Mouse (Mus musculus) fibroblast of lung, adult 2 months (primary cell): ENCODE results near the gene Hpcal4.
"Not testable (repeated sequence)": the region's sequence is repeated elsewhere in the genome, so short reads cannot be mapped to it uniquely, and the experiment has no call there.

ENCODE experiments used
- DNase-seq: peaks from one replicate; pipeline ENCODE4 v3.0.0-alpha.2; 2011; ENCODE audit warnings: low read depth

Hpcal4 gene

DNA sequence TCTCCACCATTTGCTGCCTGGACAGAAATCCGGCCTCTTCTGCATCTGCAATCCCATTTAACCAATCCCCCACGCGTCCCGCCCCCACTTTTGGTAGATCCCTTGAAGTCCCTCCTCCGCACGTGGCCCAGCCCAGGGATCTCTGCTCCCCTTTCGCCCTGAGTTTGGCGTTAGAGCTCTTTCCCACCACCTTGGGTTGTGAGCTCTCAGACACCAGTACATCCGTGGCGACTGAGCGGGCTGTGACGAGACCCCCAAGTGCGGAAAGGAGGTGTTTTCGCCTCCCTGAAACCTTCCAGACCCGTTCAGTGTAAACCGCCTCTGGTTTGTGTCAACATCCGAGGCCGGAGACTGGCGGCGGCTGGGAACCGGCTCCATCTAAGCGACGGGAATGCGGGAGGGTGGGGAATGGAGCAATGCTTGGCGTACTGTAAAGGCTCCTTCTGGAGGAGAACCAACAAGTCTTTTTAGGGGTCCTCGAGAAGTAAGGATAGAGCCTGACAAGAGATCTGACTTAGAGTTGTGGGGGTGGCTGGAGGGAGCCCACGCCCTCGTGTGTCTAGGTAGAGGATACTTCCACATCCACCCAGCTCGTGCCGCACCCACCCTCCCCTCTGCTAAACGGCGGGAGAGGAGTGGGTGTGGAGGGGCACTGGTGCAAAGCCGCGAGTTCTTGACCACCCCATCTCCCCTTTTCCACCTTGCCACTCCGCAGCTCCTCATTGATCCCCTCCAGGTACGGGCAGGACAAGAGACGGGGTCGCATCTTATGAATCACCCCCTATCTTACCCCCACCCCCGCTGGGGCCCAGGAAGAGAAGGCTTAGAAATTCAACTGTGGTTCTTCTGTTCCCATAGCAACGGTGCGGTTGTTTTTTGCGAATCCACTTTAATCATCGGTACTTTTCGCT is at the start of gene Hpcal4:
TSS of gene Hpcal4 (plus strand) at position 900 of the 911 bp plus-strand sequence.
- DNase-seq: no peak

DNA sequence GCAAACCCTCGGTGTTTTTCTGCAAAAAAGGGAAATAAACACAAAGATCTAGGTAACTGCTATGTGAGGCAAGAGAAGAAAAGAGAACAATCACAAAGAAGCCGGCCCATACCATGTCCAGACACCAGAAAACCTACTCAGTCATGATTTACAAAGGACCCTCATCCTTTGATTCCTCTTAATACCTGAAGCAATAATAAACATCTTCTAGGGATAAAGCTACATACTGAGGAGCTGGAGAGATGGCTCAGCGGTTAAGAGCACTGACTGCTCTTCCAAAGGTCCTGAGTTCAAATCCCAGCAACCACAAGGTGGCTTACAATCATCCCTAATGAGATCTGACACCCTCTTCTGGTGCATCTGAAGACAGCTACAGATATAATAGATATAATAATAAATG is 45.5 kb upstream of the Hpcal4 start:
- no peak for DNase-seq

DNA sequence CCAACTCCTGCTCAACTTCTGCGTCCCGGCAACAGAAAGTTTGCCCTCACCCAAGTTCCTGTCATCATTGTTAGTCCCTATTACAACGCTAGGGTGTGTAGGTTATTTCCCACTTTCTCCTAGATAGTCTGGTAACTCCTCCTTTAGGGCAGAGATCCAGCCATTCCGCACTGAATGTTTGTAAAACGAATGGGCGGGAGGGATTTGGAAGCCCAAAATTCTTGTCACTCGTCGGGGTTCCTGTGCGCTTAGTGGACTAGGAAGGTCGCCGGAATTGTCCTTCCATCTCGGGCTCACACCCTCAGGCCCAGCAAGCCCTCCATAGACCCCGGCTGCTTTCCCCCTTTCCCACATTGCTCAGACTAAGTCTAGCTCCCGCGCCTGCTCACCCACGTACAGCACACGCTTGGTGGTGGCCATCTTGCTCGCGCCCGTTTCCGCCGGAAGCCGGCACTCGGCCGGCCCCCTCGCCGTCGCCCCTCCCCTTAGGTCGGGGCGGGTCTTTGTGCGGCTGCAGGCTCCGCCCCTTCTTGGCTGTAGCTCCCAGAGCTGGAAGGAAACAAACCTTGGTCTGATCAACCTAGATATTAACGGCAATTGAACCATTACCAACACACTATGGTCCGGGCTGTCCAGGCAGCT is 43.4 kb upstream of the Hpcal4 start, which contains the start of gene Ppie:
TSS of gene Ppie (minus strand) at position 439 of the 642 bp plus-strand sequence.
- peak; percentile 81 for DNase-seq

DNA sequence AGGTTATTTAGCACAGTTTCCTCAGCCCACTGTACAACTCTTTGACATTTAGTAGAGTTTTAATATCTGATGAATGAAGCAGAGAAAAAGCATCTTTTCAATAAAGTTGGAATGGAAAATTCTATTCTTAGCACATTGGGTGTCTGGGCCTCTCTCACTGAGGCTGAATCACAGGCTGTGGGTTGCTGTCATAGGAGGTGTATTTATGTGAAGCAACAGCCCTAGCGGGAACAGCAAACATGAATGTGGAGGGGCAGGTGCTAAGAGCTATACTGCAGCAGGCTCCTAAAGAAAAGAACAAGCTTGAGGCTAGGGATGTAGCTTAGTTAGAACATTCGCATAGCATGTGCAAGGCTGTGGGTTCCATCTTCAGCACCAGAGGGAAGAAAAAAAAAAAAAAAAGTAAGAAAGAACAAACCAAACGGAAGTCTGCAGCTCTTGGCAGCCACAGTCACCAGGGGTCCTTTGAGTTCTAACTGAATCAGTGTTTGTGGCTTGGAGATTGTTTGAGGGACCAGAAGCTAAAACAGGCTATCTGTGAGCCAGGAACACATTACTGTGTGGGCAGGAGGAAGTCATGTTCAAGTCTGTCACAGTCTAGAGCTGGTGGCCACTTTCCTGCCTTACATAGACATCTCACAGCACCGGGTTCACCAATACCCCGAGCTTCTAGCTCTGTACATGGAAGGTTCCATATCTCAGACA is 35.4 kb upstream of the Hpcal4 start:
- DNase-seq: no peak

DNA sequence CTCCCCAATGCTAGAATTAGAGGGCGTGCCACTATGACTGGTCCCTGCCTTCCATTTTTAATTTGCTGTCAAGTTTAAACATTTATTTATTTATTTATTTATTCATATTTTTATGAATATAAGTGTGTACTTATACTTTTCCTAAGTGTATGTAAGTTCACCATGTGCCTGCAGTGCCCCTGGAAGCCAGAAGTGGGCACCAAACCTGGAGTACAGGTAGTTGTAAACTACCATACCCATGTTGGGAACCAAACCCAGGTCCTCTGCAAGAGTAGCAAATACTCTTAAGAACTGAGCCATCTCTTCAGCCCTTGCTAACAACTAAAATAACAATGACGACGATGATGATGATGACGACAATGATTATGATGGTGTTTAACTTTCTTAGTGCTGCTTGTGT is 31.0 kb upstream of the Hpcal4 start:
- no peak for DNase-seq

DNA sequence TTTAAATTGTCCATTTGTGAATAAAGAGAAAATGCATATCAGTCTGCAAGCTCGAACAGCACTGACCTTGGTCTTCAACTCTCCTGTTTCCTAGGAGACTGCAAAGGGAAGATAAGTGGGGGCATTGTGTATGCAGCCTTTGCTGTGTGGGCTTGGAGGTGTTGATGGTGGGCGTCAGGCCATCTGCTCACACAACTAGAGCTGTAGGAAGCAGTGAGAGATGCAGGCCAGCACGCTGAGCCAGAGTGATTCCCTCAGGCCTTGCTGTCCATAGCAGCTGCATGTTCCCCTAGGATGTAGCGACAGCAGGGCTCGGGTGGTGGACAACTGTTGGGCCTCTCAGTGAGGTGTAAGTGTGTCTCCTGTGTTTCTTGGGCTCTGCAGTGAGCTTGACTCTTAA is 30.1 kb upstream of the Hpcal4 start:
- DNase-seq: no peak

DNA sequence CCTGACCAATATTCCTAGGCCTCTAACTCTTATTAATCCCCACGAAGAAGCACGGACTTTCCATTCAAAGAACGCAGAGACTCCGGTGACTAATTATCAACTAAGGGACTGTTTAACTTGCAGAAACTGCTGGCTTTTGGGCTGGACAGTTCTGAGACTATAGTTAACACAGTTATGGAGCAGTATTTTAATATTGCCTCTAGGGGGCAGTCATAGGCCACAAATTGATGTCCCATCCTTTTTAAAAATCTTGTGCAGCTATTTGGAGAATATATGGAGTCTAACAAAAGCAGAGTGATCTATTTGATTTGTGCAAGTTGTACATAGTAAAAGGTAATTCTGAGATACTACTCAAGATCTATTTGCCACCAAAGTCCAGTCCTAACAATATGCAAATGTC is 28.0 kb upstream of the Hpcal4 start:
- DNase-seq: no peak

DNA sequence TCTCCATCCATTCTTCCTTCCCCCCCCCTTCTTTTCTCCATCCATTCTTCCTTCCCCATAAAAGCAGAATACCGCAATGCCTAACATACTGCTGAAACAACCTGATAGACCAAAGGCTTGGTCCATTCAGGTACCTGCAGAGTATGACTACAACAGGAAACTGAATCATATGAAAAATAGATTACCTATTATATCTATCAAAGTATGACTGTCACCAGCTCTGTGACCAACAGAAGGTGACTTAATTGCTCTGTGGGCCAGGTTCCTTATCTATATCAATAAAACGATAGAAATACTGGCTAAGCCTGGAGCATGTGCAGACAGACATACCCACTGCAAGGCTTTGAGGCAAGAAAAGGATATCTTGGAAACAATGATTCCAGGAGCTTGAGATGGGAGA is 27.6 kb upstream of the Hpcal4 start:
- DNase-seq: no peak

DNA sequence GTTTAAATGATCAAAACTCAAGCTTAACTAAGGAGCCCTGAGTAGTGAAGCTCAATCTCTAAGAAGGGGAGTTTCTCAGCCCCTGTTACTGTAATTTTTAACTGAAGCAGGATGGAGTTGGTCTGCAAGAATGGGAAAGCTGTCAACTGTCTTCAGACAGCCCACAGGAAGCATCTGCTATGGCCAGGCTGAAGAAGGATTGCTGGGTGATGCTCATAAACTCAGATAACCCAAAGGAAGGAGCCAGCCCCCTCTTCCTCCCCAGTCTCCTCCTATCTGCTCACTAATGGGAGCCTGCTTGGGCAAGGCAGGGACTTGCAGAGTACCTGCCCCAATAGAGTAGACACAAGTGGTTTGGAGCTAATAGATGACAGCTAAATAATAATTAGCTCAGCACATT is 27.2 kb upstream of the Hpcal4 start:
- no peak for DNase-seq

DNA sequence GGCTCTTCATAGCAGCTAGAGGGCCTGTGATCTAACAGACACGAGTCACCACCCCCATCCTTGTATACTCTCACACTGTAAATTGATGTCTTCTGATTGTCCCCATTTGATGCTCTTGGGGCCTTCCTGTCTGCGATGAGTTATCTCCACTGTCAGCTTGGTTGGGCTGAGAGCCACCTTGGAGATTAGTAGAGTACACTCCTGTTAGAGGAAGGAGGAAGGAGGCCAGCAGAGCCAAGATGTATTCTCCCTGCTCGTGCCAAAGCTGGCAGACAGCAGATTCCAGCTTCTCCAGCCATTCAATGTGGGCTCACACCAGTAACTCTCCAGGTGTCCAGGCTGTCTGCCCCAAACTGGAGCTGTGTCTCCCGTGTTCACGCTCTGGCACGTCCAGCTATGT is 22.5 kb upstream of the Hpcal4 start:
- DNase-seq: no peak

DNA sequence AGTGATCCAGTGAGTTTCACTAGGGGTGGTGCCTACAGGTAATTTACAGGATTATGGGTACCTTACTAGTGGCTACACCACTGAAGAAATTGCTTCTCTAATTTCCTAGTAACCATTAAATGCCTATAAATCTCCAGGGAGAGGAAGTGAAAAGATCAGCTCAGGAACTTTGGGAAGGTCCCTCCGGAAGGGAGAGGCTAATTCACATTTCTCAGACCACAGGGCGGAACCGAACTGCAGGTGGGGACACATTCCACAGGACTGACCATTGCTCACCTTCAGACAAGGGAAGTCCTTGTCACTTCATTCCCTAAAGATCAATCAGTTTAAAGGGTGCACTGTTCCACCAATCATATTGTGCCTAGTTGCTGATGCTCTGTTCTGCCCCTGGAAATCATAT is 21.8 kb upstream of the Hpcal4 start:
- DNase-seq: not testable (repeated sequence)

DNA sequence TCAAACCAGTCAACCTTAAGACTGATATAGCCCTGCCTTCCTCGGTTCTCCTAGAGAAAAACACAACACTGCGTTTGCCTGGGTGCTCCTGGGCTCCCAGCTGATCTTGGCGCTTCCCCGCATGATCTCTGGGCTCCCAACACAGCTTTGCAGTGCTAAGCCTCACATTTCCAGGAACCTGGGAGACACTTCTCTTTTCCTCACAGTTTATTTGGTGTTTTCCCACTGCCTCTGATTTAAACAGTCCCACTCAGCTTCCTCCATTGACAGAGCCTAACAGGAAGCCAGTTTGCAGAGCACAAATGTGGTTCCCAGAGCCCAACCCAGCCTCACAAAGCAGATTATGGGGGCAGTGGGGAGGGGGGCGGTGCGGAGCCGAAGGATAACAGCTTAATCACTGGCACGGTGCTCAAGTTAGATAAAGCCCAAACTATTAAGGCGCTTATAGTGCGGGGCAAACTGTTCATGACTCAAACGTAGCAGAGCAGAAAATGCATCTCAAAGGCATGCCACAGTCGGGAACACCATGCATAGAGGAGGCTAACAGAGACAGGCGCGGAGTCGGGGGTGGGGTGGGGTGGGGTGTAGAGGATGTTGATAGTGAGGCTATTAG is 20.6 kb upstream of the Hpcal4 start:
- DNase-seq: no peak

DNA sequence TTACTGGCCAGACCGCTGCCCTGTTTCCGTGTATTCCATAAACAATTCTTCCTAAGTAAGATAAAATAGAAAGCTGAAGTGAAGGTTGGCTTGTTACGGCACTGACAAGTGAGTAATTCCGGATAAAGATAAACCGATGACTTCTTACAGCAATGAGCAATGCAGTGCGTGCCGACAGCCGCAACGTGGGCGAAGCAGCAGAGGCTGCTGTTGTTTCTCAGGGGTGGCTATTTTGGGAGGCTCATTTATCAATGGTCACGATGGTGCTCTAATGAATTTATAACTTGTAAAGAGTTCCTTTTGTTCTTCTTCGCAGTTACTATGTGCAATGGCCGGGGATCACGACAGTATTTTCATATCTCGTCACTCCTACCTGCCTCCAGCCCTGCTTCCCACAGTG is 18.9 kb upstream of the Hpcal4 start:
- DNase-seq: no peak

DNA sequence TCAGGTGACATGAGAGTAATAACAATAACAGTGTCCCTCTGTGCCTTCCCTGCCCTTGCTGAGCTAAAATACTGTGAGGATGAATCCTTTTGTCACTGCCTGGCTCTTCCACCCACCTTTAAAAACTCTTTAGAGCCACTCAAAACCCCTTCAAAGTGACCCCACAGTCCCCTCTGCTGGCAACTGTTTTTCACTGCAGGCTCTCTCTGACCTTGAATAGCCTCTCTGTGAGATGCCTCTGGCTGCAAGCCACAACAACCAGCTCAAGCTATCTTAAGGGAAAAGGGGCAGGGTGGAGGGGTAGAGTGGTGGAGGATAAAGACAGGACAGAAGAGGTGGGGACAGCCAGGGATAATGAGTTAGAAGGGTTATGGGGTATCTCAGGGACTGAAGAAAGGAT is 11.2 kb upstream of the Hpcal4 start:
- no peak for DNase-seq

DNA sequence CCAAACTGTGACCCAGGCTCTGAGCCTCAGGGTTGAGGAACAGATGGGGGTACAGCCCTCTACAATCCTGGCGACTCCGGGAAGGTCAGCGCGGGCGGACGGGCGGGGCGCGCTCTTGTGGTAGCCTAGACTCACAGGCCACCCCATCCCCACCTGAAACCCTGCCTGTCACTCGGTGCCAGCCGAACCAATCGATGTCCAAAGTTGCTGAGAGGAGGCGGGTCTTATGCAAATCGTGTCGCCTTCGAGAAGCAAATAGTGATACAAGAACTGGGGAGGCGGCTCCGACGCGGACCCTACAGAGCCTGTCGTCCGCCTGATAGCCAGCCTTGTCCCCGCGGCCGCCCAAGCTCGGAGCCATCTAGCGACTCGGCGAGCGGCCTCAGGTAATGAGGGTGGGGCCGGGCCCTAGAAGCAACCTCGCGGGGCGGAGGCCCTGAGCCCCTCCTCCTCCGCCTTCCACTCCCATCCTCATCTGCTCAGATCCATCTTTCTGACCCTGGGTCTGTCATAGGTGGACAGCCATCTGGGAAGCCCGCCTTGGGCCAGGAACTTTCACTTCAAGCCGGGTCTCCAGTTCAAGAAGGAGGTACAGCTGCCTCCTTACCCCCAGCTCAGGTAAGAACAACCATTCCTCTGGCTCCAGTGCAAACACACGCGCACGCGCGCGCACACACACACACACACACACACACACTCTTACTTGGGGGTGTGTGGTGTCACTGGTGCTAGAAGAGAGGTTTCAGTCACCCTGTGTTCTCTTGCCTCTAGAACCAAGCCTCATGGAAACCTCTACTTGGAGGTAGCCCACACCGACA is 421 bp downstream of the Hpcal4 start:
- no peak for DNase-seq

DNA sequence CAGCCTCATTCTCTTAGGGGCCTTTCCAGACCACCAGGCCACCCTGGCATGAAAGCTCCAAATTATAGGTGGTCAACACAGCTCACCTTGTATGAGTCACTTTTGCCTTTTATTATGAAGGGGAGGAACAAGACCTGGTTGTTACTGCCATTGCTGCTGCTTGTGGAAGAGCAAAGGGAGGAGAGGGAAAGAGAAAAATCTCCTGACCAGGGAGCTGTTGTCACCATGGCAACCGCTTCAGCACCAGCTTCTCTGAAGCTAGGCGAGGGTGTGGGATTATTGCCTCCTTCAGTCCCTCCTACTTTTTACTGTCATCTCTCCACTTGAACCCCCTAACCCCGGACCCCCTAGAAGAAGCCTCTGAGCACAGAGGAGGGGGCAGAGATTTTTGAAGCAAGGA is 1.8 kb downstream of the Hpcal4 start:
- no peak for DNase-seq

DNA sequence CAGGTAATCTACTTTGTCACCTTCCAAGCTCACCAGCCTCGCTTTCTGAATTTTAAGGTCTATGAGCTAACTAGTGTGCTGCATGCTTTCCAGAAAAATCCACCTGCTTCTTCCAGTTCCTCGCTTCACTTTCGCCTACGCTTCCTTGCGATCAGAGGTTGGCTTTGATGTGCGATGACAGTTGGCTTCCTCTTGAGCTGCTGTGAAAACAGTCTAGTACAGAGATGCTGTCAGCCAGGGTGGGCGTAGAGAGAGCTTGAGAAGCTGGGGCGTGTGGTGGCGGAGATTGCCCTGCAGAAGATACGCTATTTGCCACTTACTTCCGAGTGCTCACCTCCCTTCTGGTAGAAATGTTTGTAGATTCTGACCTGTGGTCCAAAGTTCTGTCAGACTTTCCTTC is 9.3 kb downstream of the Hpcal4 start:
- DNase-seq: no peak

DNA sequence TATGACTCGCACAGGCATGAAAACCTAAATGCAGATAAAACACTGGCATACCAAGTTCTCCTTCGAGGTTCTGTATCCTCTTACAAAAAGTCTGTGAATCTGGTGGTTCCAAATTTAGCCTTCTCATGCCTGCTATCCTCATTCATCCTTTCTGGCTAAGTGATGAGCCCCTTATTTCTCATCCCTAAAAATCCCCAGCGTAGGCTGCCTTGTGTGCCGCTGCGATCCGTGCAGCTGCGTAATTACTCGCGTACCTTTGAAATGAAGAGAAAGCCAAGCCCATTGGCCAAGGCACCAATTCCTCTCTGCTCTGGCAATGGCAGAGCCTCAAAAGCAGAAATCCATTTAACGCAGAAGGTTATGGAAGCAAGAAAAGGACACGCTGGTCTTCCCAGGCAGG is 10.8 kb downstream of the Hpcal4 start:
- DNase-seq: no peak

DNA sequence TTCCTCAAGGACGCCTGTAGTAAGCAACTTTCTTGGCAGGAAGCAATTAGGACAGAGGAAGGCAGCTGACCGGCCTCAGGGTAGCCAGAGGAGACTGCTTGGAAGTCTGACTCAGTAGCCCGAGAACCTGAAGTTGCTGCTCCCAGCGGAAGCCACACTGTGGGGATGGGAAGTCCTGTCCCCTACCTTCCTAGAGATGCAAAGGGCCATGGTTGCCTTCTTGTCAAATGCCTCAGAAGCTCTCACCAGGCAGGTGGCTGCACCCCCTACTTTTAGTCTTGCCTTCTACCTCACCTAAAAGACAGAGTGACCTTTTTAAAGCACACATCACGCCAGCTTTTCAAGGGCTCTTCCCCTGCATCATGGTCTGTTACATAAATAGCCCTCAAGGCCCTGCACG is 13.7 kb downstream of the Hpcal4 start:
- DNase-seq: no peak

DNA sequence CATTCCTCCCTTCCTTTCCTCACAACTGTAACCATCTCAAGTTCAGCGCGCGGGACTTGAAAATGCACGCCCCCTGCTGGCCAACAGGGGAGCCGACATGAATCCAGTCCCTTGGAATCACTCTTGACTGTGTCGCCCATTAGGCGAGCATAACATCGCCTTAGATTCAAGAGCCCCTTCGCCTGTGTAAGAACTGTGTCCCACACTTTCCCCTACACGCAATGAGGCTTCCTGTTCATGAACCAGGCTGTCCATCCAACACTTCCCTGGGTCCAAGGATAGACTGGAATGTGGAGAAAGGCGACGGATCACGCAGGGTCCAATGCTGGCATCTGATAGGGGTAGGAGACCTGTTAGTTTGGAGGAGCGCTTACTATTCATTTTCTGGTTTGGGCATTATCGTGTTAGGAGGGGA is 17.8 kb downstream of the Hpcal4 start:
- no peak for DNase-seq
